Mouse (Mus musculus): Measurements from ENCODE around the gene B230217C12Rik. TPM values are rescaled to one million over a fixed set of nuclear protein-coding genes. Genes with fewer than 3 reads are reported as not detected.
"Not testable (repeated sequence)": the region's sequence is repeated elsewhere in the genome, so short reads cannot be mapped to it uniquely, and the experiment has no call there.

B230217C12Rik gene
- polyA plus RNA-seq, 2 experiments: 5.3 to 13.3 TPM

- TF ChIP-seq POLR2A (IDR thresholded peaks at IDR 0.05; ENCODE audit: borderline replicate concordance, extremely low read depth, insufficient read depth, insufficient read length): no peak
- no peaks in the 10 kb centered on the region for H3K9me3 ChIP-seq (ENCODE audit: control insufficient read depth, low read length)
- no peaks in the 10 kb centered on the region for H3K4me1 ChIP-seq (ENCODE audit: control insufficient read depth, insufficient read depth, low read length)
- H3K36me3 ChIP-seq (ENCODE audit: control insufficient read depth, insufficient read depth, low read length): peaks cover 85% of the 10 kb centered on the region
- H3K27me3 ChIP-seq (ENCODE audit: control insufficient read depth, insufficient read depth, low read length): no peaks in the 10 kb centered on the region
- no peak for DNase-seq (ENCODE audit: low spot score)
- H3K27ac ChIP-seq (replicated peaks; ENCODE audit: low read depth, low read length): no peak overlapping the region
- H3K4me2 ChIP-seq (replicated peaks; ENCODE audit: low read depth, low read length, severe bottlenecking): no peak overlapping the region
- no peak overlapping the region for H3K4me3 ChIP-seq (replicated peaks; ENCODE audit: low read length)
- H3K9ac ChIP-seq (ENCODE audit: low read depth, low read length, severe bottlenecking): no peak overlapping the region
- WGBS: 75% methylated on average over 11 of the region's 11 CpGs
- ATAC-seq (ENCODE audit: low FRiP score, low read depth): no peak
These were observed 8.6 kb upstream of the B230217C12Rik start for GRCm38 (mm10) chr11:97832001-97832400.

- DNase-seq (ENCODE audit: low spot score) (no peak), ATAC-seq (ENCODE audit: low FRiP score, low read depth) (no peak)
- H3K4me2 ChIP-seq (replicated peaks; ENCODE audit: low read depth, low read length, severe bottlenecking): no peak overlapping the region
- H3K27ac ChIP-seq (replicated peaks; ENCODE audit: low read depth, low read length): no peak overlapping the region
- H3K4me1 ChIP-seq (ENCODE audit: control insufficient read depth, insufficient read depth, low read length): no peaks in the 10 kb centered on the region
- no peak overlapping the region for H3K4me3 ChIP-seq (replicated peaks; ENCODE audit: low read length)
- H3K36me3 ChIP-seq (ENCODE audit: control insufficient read depth, insufficient read depth, low read length): peaks cover 86% of the 10 kb centered on the region
- no peaks in the 10 kb centered on the region for H3K27me3 ChIP-seq (ENCODE audit: control insufficient read depth, insufficient read depth, low read length)
- WGBS: 85% methylated on average over 15 of the region's 15 CpGs
- TF ChIP-seq POLR2A (IDR thresholded peaks at IDR 0.05; ENCODE audit: borderline replicate concordance, extremely low read depth, insufficient read depth, insufficient read length): no peak
- no peaks in the 10 kb centered on the region for H3K9me3 ChIP-seq (ENCODE audit: control insufficient read depth, low read length)
- H3K9ac ChIP-seq (ENCODE audit: low read depth, low read length, severe bottlenecking): no peak overlapping the region
These were observed 7.2 kb upstream of the B230217C12Rik start for GRCm38 (mm10) chr11:97833352-97833751.

DNA sequence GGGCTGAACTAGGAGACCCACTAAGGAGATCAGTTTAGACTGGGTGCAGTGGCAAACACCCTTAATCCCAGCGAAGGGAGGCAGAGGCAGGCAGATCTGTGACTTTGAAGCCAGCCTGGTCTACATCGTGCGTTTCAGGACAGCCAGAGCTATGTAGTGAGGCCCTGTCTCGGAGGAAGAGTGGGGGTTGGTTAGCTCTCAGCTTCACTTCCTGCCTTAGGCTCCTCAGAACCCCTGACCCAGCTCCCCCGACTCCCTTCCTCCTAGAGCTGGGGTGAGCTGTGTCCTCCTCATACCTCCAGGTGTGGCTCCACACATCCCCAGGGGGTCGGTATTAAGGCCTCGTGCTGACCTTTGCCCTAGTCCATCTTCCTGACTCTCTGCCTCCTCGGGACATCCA, 4.0 kb upstream of the B230217C12Rik start:
- H3K36me3 ChIP-seq (ENCODE audit: control insufficient read depth, insufficient read depth, low read length): peaks cover 70% of the 10 kb centered on the region
- H3K9ac ChIP-seq (ENCODE audit: low read depth, low read length, severe bottlenecking): no peak overlapping the region
- H3K4me3 ChIP-seq (replicated peaks; ENCODE audit: low read length): no peak overlapping the region
- no peak for DNase-seq (ENCODE audit: low spot score)
- no peak overlapping the region for H3K27ac ChIP-seq (replicated peaks; ENCODE audit: low read depth, low read length)
- H3K27me3 ChIP-seq (ENCODE audit: control insufficient read depth, insufficient read depth, low read length): no peaks in the 10 kb centered on the region
- 65% methylated on average over 8 of the region's 8 CpGs for WGBS
- H3K4me1 ChIP-seq (ENCODE audit: control insufficient read depth, insufficient read depth, low read length): peaks cover 5% of the 10 kb centered on the region; the same call in 1 of the 2 replicates
- no peak overlapping the region for H3K4me2 ChIP-seq (replicated peaks; ENCODE audit: low read depth, low read length, severe bottlenecking)
- ATAC-seq (ENCODE audit: low FRiP score, low read depth): no peak
- no peaks in the 10 kb centered on the region for H3K9me3 ChIP-seq (ENCODE audit: control insufficient read depth, low read length)
- TF ChIP-seq POLR2A (IDR thresholded peaks at IDR 0.05; ENCODE audit: borderline replicate concordance, extremely low read depth, insufficient read depth, insufficient read length): no peak

DNA sequence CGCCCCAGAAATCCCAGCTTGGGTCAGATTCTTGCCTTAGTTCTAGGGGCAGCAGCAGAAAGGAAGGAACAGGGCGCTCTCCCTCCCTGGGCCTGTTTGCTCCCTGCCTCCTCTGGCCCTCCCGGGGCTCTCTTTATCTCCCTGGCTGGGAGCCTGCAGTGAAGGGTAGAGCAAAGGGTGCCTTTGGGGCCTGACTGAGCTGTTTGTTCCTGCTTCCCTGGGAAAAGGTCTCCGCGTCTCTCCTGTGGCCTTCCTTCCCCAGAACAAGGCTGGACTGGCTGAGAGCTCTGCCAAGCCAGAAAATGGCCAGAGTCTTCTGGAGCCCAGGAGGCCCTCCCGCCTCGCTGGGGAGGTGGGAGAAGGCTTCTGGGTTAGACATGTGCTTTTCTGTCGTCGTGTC, 3.5 kb upstream of the B230217C12Rik start:
- not testable (repeated sequence) for H3K4me3 ChIP-seq (replicated peaks; ENCODE audit: low read length); H3K27me3 ChIP-seq (ENCODE audit: control insufficient read depth, insufficient read depth, low read length); H3K4me1 ChIP-seq (ENCODE audit: control insufficient read depth, insufficient read depth, low read length); H3K9ac ChIP-seq (ENCODE audit: low read depth, low read length, severe bottlenecking); ATAC-seq (ENCODE audit: low FRiP score, low read depth); H3K9me3 ChIP-seq (ENCODE audit: control insufficient read depth, low read length); H3K27ac ChIP-seq (replicated peaks; ENCODE audit: low read depth, low read length); DNase-seq (ENCODE audit: low spot score); H3K4me2 ChIP-seq (replicated peaks; ENCODE audit: low read depth, low read length, severe bottlenecking)
- WGBS: 78% methylated on average over 9 of the region's 9 CpGs
- peaks cover 65% of the 10 kb centered on the region for H3K36me3 ChIP-seq (ENCODE audit: control insufficient read depth, insufficient read depth, low read length)

- ATAC-seq (ENCODE audit: low FRiP score, low read depth) (no peak), DNase-seq (ENCODE audit: low spot score) (no peak)
- no peak overlapping the region for H3K27ac ChIP-seq (replicated peaks; ENCODE audit: low read depth, low read length)
- H3K36me3 ChIP-seq (ENCODE audit: control insufficient read depth, insufficient read depth, low read length): peaks cover 60% of the 10 kb centered on the region
- no peak overlapping the region for H3K9ac ChIP-seq (ENCODE audit: low read depth, low read length, severe bottlenecking)
- TF ChIP-seq POLR2A (IDR thresholded peaks at IDR 0.05; ENCODE audit: borderline replicate concordance, extremely low read depth, insufficient read depth, insufficient read length): no peak
- no peak overlapping the region for H3K4me3 ChIP-seq (replicated peaks; ENCODE audit: low read length)
- no peak overlapping the region for H3K4me2 ChIP-seq (replicated peaks; ENCODE audit: low read depth, low read length, severe bottlenecking)
- no peaks in the 10 kb centered on the region for H3K9me3 ChIP-seq (ENCODE audit: control insufficient read depth, low read length)
- 84% methylated on average over 7 of the region's 7 CpGs for WGBS
- H3K27me3 ChIP-seq (ENCODE audit: control insufficient read depth, insufficient read depth, low read length): no peaks in the 10 kb centered on the region
- peaks cover 7% of the 10 kb centered on the region; the same call in 1 of the 2 replicates for H3K4me1 ChIP-seq (ENCODE audit: control insufficient read depth, insufficient read depth, low read length)
These were observed 2.9 kb upstream of the B230217C12Rik start for GRCm38 (mm10) chr11:97837641-97838149.

All from limb, embryonic 14.5 days (tissue).